Mouse (Mus musculus): ENCODE measurements around the gene Ddr1.

The Ddr1 gene

GRCm38 (mm10) chr17:35633992-35634391 lies 70.4 kb downstream of the Ddr1 start:
- no peak for DNase-seq (ENCODE audit: low read depth)
